Mouse (Mus musculus) heart, embryonic 12.5 days (tissue): ENCODE data around the gene Pla2g12a. TPM values are rescaled to one million over a fixed set of nuclear protein-coding genes. Genes with fewer than 3 reads are reported as not detected.

Experiments used
- ATAC-seq: fragments of 200-750 bp; cut with Nextera tagmentation; 2 replicates; pipeline ENCODE4 v1.8.0; 2017; ENCODE audit warnings: moderate TSS enrichment, moderate library complexity; ENCODE audit not compliant: insufficient number of reproducible peaks, low FRiP score
- H3K27ac ChIP-seq: fragments of 300-500 bp; sonication (generic); 2 replicates; pipeline ENCODE4 v1.5.1; 2016; ENCODE audit warnings: mild to moderate bottlenecking, moderate library complexity; ENCODE audit not compliant: poor library complexity, severe bottlenecking
- H3K27me3 ChIP-seq: fragments of 300-500 bp; sonication (generic); replicated peaks from 2 replicates; pipeline ENCODE4 v1.6.1; 2016; ENCODE audit warnings: mild to moderate bottlenecking, moderate library complexity
- H3K36me3 ChIP-seq: fragments of 300-500 bp; sonication (generic); 2 replicates; pipeline ENCODE4 v1.6.1; 2016; ENCODE audit warnings: mild to moderate bottlenecking, moderate library complexity
- H3K4me1 ChIP-seq: fragments of 300-500 bp; sonication (generic); replicated peaks from 2 replicates; pipeline ENCODE4 v1.6.1; 2016; ENCODE audit warnings: mild to moderate bottlenecking
- H3K4me2 ChIP-seq: fragments of 300-500 bp; sonication (generic); 2 replicates; pipeline ENCODE4 v1.6.1; 2016; ENCODE audit warnings: mild to moderate bottlenecking, moderate library complexity
- H3K4me3 ChIP-seq: fragments of 300-500 bp; sonication (generic); 2 replicates; pipeline ENCODE4 v1.5.1; 2016; ENCODE audit warnings: mild to moderate bottlenecking
- H3K9ac ChIP-seq: fragments of 300-500 bp; sonication (generic); 2 replicates; pipeline ENCODE4 v1.6.1; 2016; ENCODE audit warnings: mild to moderate bottlenecking, moderate library complexity
- H3K9me3 ChIP-seq: fragments of 300-500 bp; sonication (generic); replicated peaks from 2 replicates; pipeline ENCODE4 v1.6.1; 2016; ENCODE audit warnings: mild to moderate bottlenecking, moderate library complexity
- WGBS: fragments of 180-500 bp; shearing (Covaris S2); methylation state at CpG from one replicate; pipeline ENCODE4 v1.1.7; 2016; 5-methylcytosine and 5-hydroxymethylcytosine counted together
- polyA plus RNA-seq: library from polyadenylated mRNA; unstranded; fragments of >200 nt; fragmentation: Nextera tagmentation; extraction: Ambion mirVana; gene quantifications from 2 replicates; pipeline ENCODE4 v1.2.1, GENCODE M21; 2016

Gene Pla2g12a
- 63.3 and 66.1 TPM in 2 replicates for polyA plus RNA-seq

DNA sequence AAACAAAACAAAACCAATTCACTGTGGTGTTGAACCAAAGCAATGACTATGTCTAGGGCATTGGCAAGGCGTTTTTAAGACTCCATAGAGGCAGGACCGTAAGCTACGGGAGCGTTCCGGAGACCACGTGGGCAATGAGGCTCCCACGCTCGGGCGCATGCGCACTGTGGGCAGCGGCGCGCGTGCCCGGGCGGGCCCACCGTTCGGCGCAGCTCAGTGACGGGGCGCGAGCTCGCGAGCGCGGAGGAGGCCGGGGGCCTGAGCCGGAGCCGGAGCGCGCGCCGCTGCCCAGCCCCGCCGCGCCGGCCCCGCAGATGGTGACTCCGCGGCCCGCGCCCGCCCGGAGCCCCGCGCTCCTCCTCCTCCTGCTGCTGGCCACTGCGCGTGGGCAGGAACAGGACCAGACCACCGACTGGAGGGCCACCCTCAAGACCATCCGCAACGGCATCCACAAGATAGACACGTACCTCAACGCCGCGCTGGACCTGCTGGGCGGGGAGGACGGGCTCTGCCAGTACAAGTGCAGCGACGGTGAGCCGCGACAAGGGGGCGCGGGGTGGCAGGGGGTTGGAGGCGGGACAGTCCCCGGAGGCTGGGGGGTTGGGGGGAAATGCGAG, at the start of gene Pla2g12a:
TSS of gene Pla2g12a (plus strand) at position 202 of the 617 bp plus-strand sequence.
- peak; percentile 87 for ATAC-seq
- WGBS: under 1% methylated on average over 65 of the region's 66 CpGs
- Histone ChIP-seq H3K36me3 (no peaks in the 10 kb centered on the region), H3K27me3 (0 out of 2 replicates have a peak, but pooled peaks cover 6% of the 10 kb centered on the region), H3K4me3 (peak within 1 kb of the TSS; percentile 73), H3K4me1 (0 out of 2 replicates have a peak, but pooled peaks cover 12% of the 10 kb centered on the region), H3K4me2 (peak within 1 kb of the TSS; percentile 96), H3K27ac (peak within 1 kb of the TSS; percentile 77), H3K9ac (peak within 1 kb of the TSS; percentile 88), H3K9me3 (no peaks in the 10 kb centered on the region)

DNA sequence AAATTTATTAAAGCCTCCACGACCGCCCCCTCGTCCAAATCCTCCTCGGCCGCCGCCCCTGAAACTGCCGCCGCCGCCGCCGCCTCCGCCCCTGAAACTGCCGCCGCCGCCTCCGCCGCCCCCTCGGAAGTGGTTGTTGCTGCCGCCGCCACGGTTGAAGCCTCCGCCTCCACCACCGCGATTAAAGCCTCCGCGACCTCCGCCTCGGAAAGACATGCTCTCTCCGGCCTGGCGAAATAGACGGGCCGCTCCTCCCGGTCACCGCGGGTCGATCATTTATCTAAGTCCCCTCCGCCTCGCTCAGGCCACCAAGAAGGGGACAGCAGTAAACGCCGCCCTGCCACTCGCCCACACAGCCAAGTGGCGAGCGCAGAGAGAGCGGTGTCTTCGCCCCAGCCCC, 47.8 kb upstream of the Pla2g12a start:
- Histone ChIP-seq H3K4me1 (peaks cover 20% of the 10 kb centered on the region), H3K4me3 (peak overlapping the region; percentile 97), H3K4me2 (peak overlapping the region; percentile 88), H3K9ac (peak overlapping the region; percentile 93), H3K27ac (peak overlapping the region; percentile 91), H3K9me3 (no peaks in the 10 kb centered on the region), H3K36me3 (peaks cover 30% of the 10 kb centered on the region), H3K27me3 (no peaks in the 10 kb centered on the region)
- ATAC-seq: no peak
- WGBS: under 1% methylated on average over 37 of the region's 45 CpGs

DNA sequence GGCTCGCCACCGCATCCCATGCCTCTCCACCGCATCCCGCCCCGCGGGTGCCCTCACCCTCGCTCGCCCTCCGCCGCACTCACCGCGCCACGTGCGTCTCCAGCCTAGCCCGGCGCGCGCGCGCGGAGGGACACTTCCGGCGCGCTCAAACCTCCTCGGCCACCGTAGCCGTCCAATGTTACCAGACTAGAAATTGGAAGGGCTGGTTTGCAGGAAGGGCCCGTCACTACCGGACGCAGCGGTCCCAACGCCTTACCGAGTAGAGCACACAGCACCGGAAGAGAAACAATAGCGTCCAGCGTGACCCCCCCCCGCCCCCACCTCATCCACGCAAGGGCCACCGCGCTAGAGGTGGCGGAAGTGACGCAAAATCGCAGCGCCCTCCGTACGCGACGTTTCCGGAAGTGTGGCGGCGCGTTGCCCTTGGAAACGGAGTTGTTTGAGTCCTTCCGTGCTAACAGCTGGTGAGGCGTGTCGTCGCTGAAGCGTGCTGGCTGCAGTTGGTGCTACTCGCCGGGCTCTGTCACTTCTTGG, 47.3 kb upstream of the Pla2g12a start, which contains the start of gene Gar1:
TSS of gene Gar1 (minus strand) at position 362 of the 534 bp plus-strand sequence.
- ATAC-seq: peak; percentile 92

DNA sequence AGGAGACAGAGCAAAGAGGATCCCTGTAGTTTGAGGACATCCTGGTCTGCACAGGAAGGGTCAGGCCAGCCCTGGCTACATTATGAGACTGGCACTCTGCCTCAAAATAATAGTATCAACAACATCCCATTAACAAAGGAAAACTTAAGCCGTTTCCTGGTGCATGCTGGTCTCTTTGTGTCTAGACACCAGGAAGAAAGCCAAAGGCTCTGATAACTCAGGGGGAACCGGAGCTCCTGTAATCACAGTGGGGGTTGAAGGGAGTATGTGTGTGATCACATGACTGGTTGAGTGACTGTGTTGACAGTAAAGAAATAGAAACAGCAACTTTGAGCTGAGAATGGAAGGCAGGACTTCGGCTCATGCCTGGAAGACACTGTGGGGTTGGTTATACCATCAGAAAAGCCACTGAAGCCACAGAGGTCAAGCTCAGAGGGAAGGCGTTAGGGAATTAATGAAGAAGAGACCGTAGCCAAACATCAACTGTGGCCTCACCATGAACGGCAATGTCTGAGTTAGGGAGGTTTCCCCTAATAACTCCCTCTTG, 42.9 kb upstream of the Pla2g12a start, which contains the start of gene Cfi:
TSS of gene Cfi (plus strand) at position 497 of the 547 bp plus-strand sequence.
- H3K36me3 ChIP-seq: no peaks in the 10 kb centered on the region
- H3K9me3 ChIP-seq: no peaks in the 10 kb centered on the region
- peak within 1 kb of the TSS; percentile 59 for H3K4me2 ChIP-seq
- WGBS: 48% methylated on average over 6 of the region's 6 CpGs
- H3K27me3 ChIP-seq: no peaks in the 10 kb centered on the region
- peak within 1 kb of the TSS; percentile 65 for H3K27ac ChIP-seq
- H3K9ac ChIP-seq: no peak within 1 kb of the TSS
- H3K4me1 ChIP-seq: peaks cover 12% of the 10 kb centered on the region
- H3K4me3 ChIP-seq: peak within 1 kb of the TSS; percentile 13; the same call in 1 of the 2 replicates
- ATAC-seq: peak; percentile 52; the same call in 1 of the 2 replicates

More for the DNA sequence above, 47.3 kb upstream of the Pla2g12a start, which contains the start of gene Gar1:
- Histone ChIP-seq H3K9ac (peak within 1 kb of the TSS; percentile 93), H3K4me3 (peak within 1 kb of the TSS; percentile 97), H3K4me2 (peak within 1 kb of the TSS; percentile 88), H3K36me3 (peaks cover 25% of the 10 kb centered on the region), H3K4me1 (peaks cover 25% of the 10 kb centered on the region), H3K27me3 (no peaks in the 10 kb centered on the region), H3K27ac (peak within 1 kb of the TSS; percentile 91), H3K9me3 (no peaks in the 10 kb centered on the region)
- WGBS: under 1% methylated on average over 60 of the region's 60 CpGs

DNA sequence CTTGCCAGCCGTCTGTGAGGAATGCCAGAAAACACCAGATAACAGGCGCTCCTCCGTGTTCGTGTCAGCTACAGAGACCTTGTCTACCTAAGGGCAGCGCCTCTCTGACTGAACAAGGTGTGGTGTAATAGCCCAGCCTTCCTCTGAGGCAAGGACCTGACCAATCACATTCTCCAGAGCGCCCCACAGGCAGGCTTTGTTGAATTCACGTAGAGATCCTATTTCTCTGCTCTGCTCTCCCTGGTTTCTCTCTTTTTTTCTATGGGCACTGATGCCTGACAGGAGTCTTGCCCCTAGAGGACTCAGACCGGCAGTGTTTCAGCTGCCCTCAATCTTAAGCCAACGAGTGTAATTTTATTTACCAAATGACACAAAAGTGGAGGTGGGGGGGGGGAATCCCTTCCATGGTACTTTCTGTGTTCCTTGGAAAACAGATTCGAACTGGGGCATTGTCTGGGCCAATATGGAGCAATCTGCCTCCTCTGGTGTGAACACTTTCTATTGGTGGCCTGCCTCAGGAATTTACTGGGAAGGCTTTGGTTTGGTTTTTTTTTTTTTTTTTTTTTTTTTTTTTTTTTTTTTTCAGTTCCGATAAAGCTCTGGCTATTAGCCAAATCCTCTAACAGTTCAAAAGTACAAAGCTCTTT, 42.2 kb upstream of the Pla2g12a start:
- H3K27ac ChIP-seq: peak overlapping the region; percentile 65
- ATAC-seq: no peak; the same call in 1 of the 2 replicates
- H3K4me3 ChIP-seq: peak overlapping the region; percentile 13; the same call in 1 of the 2 replicates
- no peak overlapping the region for H3K9ac ChIP-seq
- no peaks in the 10 kb centered on the region for H3K36me3 ChIP-seq
- no peaks in the 10 kb centered on the region for H3K9me3 ChIP-seq
- H3K4me2 ChIP-seq: peak overlapping the region; percentile 59
- WGBS: 19% methylated on average over 11 of the region's 11 CpGs
- peaks cover 12% of the 10 kb centered on the region for H3K4me1 ChIP-seq
- no peaks in the 10 kb centered on the region for H3K27me3 ChIP-seq

DNA sequence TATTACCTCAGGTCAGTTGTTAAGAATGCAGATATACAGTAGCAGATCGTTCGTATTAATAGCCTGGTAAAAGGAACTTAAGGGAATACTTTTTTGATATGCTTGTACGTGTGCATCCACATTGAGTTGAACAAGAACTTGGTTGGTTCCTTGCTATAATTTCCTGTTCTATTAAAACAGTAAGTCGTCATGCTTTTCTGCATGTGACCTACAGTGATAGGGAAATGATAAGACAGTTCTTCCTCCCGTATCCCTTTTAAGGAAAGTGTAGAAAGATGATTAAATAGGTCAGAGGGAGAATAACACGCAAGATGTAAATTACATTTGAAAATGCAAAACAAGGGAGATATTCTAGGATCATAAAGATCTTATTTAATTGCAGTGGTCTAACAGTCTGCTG, 41.4 kb upstream of the Pla2g12a start:
- WGBS: 70% methylated on average over 6 of the region's 6 CpGs
- no peak for ATAC-seq
- no peak overlapping the region for H3K27ac ChIP-seq
- peaks cover 12% of the 10 kb centered on the region for H3K4me1 ChIP-seq
- no peaks in the 10 kb centered on the region for H3K9me3 ChIP-seq
- H3K9ac ChIP-seq: no peak overlapping the region
- no peak overlapping the region for H3K4me3 ChIP-seq
- H3K36me3 ChIP-seq: no peaks in the 10 kb centered on the region
- no peak overlapping the region for H3K4me2 ChIP-seq
- 0 out of 2 replicates have a peak, but pooled peaks cover 4% of the 10 kb centered on the region for H3K27me3 ChIP-seq

DNA sequence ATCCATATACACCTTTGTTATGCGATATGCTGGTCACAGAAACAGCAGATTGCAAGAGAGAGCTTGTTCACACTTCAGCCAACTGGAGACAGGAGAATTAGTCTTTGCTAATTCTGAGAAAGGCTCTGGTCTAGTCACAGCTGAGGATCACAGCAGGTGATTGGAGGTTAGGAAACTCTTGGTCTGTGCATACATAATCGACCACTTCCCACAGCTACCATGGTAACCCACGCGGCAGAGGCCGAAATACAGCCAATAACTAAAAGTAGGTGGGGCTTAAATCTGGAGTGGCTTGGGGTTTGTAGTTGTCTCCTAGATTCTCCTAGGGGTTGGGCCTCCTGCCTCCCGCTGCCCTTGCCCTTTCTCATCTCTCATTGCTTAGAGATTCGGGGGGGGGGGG, 40.4 kb upstream of the Pla2g12a start:
- Histone ChIP-seq H3K9ac (no peak overlapping the region), H3K36me3 (no peaks in the 10 kb centered on the region), H3K4me3 (no peak overlapping the region), H3K9me3 (no peaks in the 10 kb centered on the region), H3K27ac (no peak overlapping the region), H3K4me2 (no peak overlapping the region), H3K27me3 (0 out of 2 replicates have a peak, but pooled peaks cover 4% of the 10 kb centered on the region), H3K4me1 (peaks cover 12% of the 10 kb centered on the region)
- ATAC-seq: no peak
- WGBS: 41% methylated on average over 7 of the region's 7 CpGs

DNA sequence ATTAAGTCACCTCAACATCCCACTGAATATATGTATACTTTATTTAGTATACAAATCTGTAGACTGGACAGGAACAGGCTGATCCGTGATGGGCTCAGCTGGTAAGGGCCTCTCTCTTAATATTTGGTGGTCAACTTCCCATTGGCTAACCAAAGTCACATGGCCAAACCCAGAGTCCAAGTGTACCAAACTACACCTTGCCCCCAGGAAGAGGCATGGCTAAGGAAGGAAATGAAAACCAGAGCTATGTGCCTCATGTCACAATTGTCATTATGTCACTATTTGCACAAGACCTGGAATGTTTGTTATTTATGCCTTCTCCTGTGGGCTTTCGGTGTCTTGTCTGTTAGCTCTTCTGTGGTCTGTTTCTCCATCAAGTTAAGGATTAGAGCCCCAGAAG, 32.5 kb upstream of the Pla2g12a start:
- Histone ChIP-seq H3K27ac (no peak overlapping the region), H3K9me3 (no peaks in the 10 kb centered on the region), H3K4me1 (no peaks in the 10 kb centered on the region), H3K4me2 (no peak overlapping the region), H3K9ac (no peak overlapping the region), H3K27me3 (0 out of 2 replicates have a peak, but pooled peaks cover 4% of the 10 kb centered on the region), H3K4me3 (no peak overlapping the region), H3K36me3 (no peaks in the 10 kb centered on the region)
- no peak for ATAC-seq
- 75% methylated on average over 2 of the region's 2 CpGs for WGBS

DNA sequence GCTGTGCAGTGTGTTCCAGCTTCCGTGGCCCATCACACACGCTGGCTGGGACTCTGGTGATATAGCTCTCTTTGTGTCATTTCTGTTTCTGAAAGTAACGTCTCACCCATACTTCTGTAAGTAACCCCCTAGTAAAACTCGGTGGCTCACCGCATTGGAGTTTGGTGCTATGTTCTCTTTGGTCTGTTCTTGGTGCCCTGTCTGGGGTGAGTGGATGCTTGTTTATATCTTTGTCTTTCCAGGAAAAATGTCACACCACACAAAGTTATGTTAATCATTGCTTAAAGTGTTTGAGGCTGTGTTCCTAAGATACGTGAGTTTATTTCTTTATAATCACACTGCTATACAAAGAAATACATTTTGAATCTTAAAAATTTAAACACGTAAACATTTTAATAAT, 31.6 kb upstream of the Pla2g12a start:
- no peaks in the 10 kb centered on the region for H3K36me3 ChIP-seq
- H3K9ac ChIP-seq: no peak overlapping the region
- H3K9me3 ChIP-seq: no peaks in the 10 kb centered on the region
- no peak for ATAC-seq
- 0 out of 2 replicates have a peak, but pooled peaks cover 1% of the 10 kb centered on the region for H3K27me3 ChIP-seq
- H3K27ac ChIP-seq: no peak overlapping the region
- H3K4me2 ChIP-seq: no peak overlapping the region
- WGBS: 76% methylated on average over 7 of the region's 7 CpGs
- no peaks in the 10 kb centered on the region for H3K4me1 ChIP-seq
- no peak overlapping the region for H3K4me3 ChIP-seq

DNA sequence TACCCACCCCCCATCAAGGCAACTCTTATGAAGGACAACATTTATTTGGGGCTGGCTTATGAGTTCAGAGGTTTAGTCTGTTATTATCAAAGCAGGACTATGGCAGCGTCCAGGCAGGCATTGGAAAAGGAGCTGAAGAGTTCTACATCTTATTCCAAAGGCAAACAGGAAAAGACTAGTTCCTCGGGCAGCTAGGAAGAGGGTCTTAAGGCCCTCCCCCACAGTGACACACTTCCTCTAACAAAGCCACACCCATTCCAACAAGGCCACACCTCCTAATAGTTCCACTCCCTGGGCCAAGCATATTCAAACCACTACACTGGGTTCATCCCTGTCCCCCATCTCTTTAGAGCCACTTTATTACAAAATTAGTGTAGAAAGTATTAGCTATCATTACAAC, 15.8 kb upstream of the Pla2g12a start:
- Histone ChIP-seq H3K9ac (no peak overlapping the region), H3K4me1 (no peaks in the 10 kb centered on the region), H3K4me3 (no peak overlapping the region), H3K27ac (no peak overlapping the region), H3K27me3 (no peaks in the 10 kb centered on the region), H3K9me3 (peaks cover 15% of the 10 kb centered on the region), H3K4me2 (no peak overlapping the region), H3K36me3 (no peaks in the 10 kb centered on the region)
- ATAC-seq: no peak
- WGBS: 65% methylated on average over 2 of the region's 2 CpGs

DNA sequence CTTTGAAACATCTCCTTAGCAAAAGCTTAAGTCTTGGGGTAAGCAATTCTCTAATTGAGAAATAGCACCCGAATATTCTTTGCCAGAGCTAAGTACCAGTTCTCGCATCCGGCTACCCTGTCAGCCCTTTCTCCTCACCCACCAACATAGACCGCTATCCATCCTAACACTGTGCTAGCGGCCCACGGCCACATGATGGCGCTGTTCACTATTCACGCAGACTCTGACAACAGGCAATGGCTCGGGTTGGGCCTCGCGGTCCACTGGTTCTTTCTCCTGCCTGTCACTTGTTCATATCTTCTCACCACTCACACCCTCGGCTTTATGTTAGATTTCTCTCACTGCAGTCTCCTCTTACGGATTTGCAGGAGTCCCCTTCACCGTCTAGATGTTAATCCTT, 14.7 kb upstream of the Pla2g12a start:
- H3K4me3 ChIP-seq: no peak overlapping the region
- H3K36me3 ChIP-seq: no peaks in the 10 kb centered on the region
- H3K27ac ChIP-seq: no peak overlapping the region
- no peaks in the 10 kb centered on the region for H3K4me1 ChIP-seq
- WGBS: 39% methylated on average over 14 of the region's 14 CpGs
- H3K9me3 ChIP-seq: peaks cover 7% of the 10 kb centered on the region
- ATAC-seq: no peak
- H3K9ac ChIP-seq: no peak overlapping the region
- H3K27me3 ChIP-seq: no peaks in the 10 kb centered on the region
- H3K4me2 ChIP-seq: no peak overlapping the region
